Mouse (Mus musculus) G1E (cell line): ENCODE measurements around the gene Polr1e. TPM values are rescaled to one million over a fixed set of nuclear protein-coding genes. Genes with fewer than 3 reads are reported as not detected.

Experiments used
- ATAC-seq: 2 replicates; pipeline ENCODE4 v1.8.0; 2016; ENCODE audit warnings: mild to moderate bottlenecking; ENCODE audit not compliant: insufficient number of reproducible peaks, poor library complexity, low FRiP score, severe bottlenecking; ENCODE audit errors: extremely low read depth
- DNase-seq: peaks from one replicate; pipeline ENCODE4 v3.0.0; 2012; ENCODE audit warnings: low spot score
- H3K27me3 ChIP-seq: 2 replicates; pipeline ENCODE4 v1.6.1; 2012; ENCODE audit warnings: mild to moderate bottlenecking, low read length, inconsistent platforms; ENCODE audit not compliant: insufficient read depth
- H3K36me3 ChIP-seq: replicated peaks from 2 replicates; pipeline ENCODE3; 2012; ENCODE audit warnings: mild to moderate bottlenecking, inconsistent platforms
- H3K4me1 ChIP-seq: 2 replicates; pipeline ENCODE4 v1.6.1; 2012; ENCODE audit warnings: low read depth, low read length, inconsistent platforms, mixed read lengths; ENCODE audit not compliant: insufficient read depth
- H3K4me3 ChIP-seq: 2 replicates; pipeline ENCODE4 v1.5.1; 2012; ENCODE audit warnings: low read depth, mild to moderate bottlenecking, inconsistent platforms, low read length, moderate library complexity, mixed read lengths
- H3K9me3 ChIP-seq: replicated peaks from 2 replicates; pipeline ENCODE4 v1.6.1; 2012; ENCODE audit warnings: inconsistent platforms
- CTCF ChIP-seq: IDR thresholded peaks from 2 replicates; pipeline ENCODE4 v1.5.1; 2012; ENCODE audit warnings: low read depth, low read length, inconsistent platforms, mixed read lengths
- GATA1 ChIP-seq: IDR thresholded peaks from 2 replicates; pipeline ENCODE4 v1.6.1; 2012; ENCODE audit warnings: borderline replicate concordance, low read length, inconsistent platforms, mixed read lengths
- GATA2 ChIP-seq: IDR thresholded peaks from 2 replicates; pipeline ENCODE4 v1.6.1; 2012; ENCODE audit warnings: low read depth, low read length, inconsistent platforms, borderline replicate concordance
- POLR2AphosphoS5 ChIP-seq: IDR thresholded peaks from 2 replicates; pipeline ENCODE4 v1.6.1; 2012; ENCODE audit warnings: low read depth, low read length, inconsistent platforms; ENCODE audit not compliant: insufficient replicate concordance
- TAL1 ChIP-seq: conservative IDR thresholded peaks from 2 replicates; pipeline ENCODE4 v1.6.1; 2012; ENCODE audit warnings: low read depth, low read length, inconsistent platforms, mixed read lengths
- polyA plus RNA-seq: library from polyadenylated mRNA; stranded (reverse); fragments of >175 nt; gene quantifications from 2 replicates; pipeline ENCODE4 v1.2.3, GENCODE M21; 2012
- total RNA-seq, 2 experiments: library from RNA; stranded (forward) in 1 of 2; stranded (reverse) in 1 of 2; fragments of 200-1000 nt in 1 of 2; fragments of >200 nt in 1 of 2; fragmentation: Nextera tagmentation in 1 of 2; gene quantifications; 2 replicates each; pipeline ENCODE4 v1.2.3; 2014 to 2017

Polr1e gene
- total and polyA plus RNA-seq, 3 experiments: 9.2 to 31.7 (median 21.4) TPM

DNA sequence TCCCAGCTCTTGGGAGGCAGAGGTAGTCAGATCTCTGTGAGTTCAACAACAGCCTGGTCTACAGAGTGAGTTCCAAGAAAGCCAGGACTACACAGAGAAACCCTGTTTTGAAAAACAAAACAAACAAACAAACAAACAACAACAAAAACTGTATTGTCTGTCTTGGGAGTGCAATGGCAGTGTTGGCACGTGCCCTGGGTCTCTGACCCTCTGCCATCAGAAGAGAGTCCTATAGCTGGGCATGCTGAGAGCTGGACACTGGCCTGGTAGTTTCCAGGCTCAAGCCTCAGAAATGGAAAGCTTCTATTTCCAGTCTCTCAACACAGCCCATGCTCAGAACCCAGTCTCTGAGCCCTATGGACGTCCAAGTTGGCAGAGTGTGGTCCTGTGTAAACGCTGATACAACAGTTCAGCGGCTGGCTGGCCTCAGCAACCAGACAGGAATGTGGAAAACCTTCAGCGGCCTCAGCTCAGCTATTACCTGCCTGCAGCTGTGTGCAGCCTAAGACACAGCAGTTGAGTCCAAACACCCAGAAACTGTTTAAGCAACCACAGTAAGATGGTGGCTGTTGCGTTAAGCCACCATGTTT, 42.3 kb upstream of the Polr1e start:
- ATAC-seq (no peak), DNase-seq (no peak)
- Histone ChIP-seq H3K27me3 (peaks cover 4% of the 10 kb centered on the region; the same call in 1 of the 2 replicates), H3K4me3 (no peak overlapping the region), H3K9me3 (peaks cover 5% of the 10 kb centered on the region), H3K4me1 (peaks cover 38% of the 10 kb centered on the region), H3K36me3 (no peaks in the 10 kb centered on the region)
- TF ChIP-seq TAL1: no peak
- no peak for TF ChIP-seq POLR2AphosphoS5

DNA sequence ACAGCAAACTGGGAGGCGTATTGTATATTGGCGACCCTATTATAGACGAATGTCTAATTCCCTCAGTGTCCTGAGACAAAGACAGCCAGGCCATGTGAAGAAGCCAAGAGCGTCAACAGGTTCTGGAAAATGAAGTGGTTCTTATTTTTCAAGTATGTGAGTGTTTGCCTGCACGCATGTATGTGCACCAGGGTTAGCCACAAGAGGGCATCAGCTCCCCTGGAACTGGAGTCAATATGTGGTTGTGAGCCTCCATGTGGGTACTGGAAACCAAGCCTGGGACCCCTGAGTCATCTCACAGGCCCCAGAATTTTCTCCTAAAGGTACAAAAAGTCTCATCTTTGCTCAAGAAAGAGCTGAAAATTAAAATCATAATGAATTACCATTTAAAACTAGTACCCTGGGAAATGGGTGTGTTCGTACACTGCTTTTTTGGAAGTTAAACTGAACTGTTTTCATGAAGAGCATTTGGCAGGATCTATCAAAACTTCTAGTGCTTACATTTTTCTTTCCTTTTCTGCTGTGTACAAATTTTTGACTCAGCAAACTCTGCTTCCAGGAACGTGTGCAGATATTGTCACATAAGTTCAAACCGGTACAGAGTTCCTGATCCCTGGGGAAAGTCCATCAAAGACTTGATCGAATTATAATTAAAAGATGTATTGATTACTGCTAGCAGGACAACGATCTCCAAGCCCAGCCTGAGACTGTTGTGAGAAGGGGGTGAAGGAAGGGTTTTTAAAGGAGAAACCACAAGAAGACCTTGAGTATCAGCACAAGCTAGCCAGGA, 41.3 kb upstream of the Polr1e start:
- DNase-seq: no peak

DNA sequence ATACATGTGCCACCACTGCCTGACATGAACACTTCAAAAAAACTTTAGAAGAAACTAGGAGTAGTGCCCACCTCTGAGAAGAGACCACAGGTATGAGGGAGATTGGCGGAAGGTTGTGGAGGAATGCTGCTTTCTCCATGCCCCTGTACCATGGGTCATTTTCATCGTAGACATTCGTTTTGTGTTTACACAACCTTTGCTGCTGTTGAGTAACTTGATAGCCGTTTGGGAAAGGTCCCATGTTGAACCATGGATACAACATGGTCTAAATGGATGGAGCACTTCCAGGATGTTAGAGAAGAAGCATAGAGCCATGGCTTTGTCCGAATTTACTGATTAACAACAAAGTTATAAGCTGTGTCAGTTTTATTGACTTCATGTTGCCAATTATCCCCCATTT, 40.2 kb upstream of the Polr1e start:
- peaks cover 3% of the 10 kb centered on the region; the same call in 1 of the 2 replicates for H3K9me3 ChIP-seq
- peaks cover 45% of the 10 kb centered on the region for H3K4me1 ChIP-seq
- DNase-seq: no peak
- ATAC-seq: no peak
- H3K36me3 ChIP-seq: peaks cover 9% of the 10 kb centered on the region
- H3K4me3 ChIP-seq: no peak overlapping the region
- H3K27me3 ChIP-seq: 0 out of 2 replicates have a peak, but pooled peaks cover 2% of the 10 kb centered on the region
- TF ChIP-seq GATA2 (no peak), TAL1 (no peak), CTCF (no peak), GATA1 (no peak), POLR2AphosphoS5 (no peak)

More for the DNA sequence above, 41.3 kb upstream of the Polr1e start:
- no peak for ATAC-seq
- H3K4me3 ChIP-seq: no peak overlapping the region
- H3K36me3 ChIP-seq: no peaks in the 10 kb centered on the region
- H3K27me3 ChIP-seq: peaks cover 2% of the 10 kb centered on the region; the same call in 1 of the 2 replicates
- H3K4me1 ChIP-seq: peaks cover 38% of the 10 kb centered on the region
- H3K9me3 ChIP-seq: peaks cover 5% of the 10 kb centered on the region
- TF ChIP-seq POLR2AphosphoS5 (no peak), GATA2 (no peak), TAL1 (no peak), CTCF (no peak), GATA1 (no peak)

GRCm38 (mm10) chr4:44979794-44980338, 38.5 kb upstream of the Polr1e start:
- Histone ChIP-seq H3K4me1 (peaks cover 48% of the 10 kb centered on the region), H3K27me3 (0 out of 2 replicates have a peak, but pooled peaks cover 2% of the 10 kb centered on the region)
- no peak for ATAC-seq

GRCm38 (mm10) chr4:44981280-44981973, 37.0 kb upstream of the Polr1e start, which contains the start of gene Grhpr:
Gene Grhpr (plus strand): TSS chr4:44981395.
- peak within 1 kb of the TSS; percentile 90 for H3K4me3 ChIP-seq
- peaks cover 3% of the 10 kb centered on the region; the same call in 1 of the 2 replicates for H3K9me3 ChIP-seq
- peaks cover 41% of the 10 kb centered on the region for H3K36me3 ChIP-seq
- peak; percentile 89 for DNase-seq
- ATAC-seq: peak; percentile 84
- no peaks in the 10 kb centered on the region for H3K27me3 ChIP-seq
- H3K4me1 ChIP-seq: peaks cover 52% of the 10 kb centered on the region
- no peak for TF ChIP-seq GATA2
- no peak for TF ChIP-seq TAL1
- TF ChIP-seq CTCF: no peak
- TF ChIP-seq POLR2AphosphoS5: no peak
- no peak for TF ChIP-seq GATA1

More at GRCm38 (mm10) chr4:44979794-44980338, 38.5 kb upstream of the Polr1e start:
- Histone ChIP-seq H3K4me3 (no peak overlapping the region), H3K36me3 (peaks cover 26% of the 10 kb centered on the region), H3K9me3 (peaks cover 3% of the 10 kb centered on the region; the same call in 1 of the 2 replicates)
- DNase-seq: no peak
- TF ChIP-seq TAL1: no peak

DNA sequence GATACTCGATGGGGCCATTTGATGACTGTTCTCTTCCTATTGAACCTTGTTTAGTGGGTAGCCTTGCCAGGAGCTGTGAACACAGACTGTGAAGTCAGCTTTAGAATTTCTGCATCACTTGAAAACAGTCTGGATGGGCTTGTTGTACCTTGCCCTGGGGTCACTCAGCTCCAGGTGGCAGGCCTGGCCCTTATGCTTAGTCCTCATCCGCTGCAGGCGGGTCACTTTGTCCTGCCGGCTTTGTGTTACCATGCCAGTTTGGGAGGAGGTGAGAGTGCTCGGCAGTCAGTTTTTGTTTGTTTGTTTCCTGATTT, 36.5 kb upstream of the Polr1e start:
- ATAC-seq: no peak
- Histone ChIP-seq H3K27me3 (no peaks in the 10 kb centered on the region), H3K4me3 (peak overlapping the region; percentile 90), H3K4me1 (peaks cover 52% of the 10 kb centered on the region), H3K36me3 (peaks cover 46% of the 10 kb centered on the region), H3K9me3 (peaks cover under 1% of the 10 kb centered on the region; the same call in 1 of the 2 replicates)
- no peak for DNase-seq
- no peak for TF ChIP-seq GATA1
- no peak for TF ChIP-seq CTCF
- no peak for TF ChIP-seq POLR2AphosphoS5
- no peak for TF ChIP-seq TAL1
- TF ChIP-seq GATA2: no peak
